Mouse (Mus musculus) spleen, postnatal 4 days (tissue): ENCODE data around the gene 4930558K02Rik.

Experiments used
- DNase-seq, 2 experiments: peaks; one replicate each; pipeline ENCODE4 v3.0.0; 2022; ENCODE audit warnings: low spot score in 2 of 2

The 4930558K02Rik gene

GRCm38 (mm10) chr1:161992389-161992788, 13.0 kb upstream of the 4930558K02Rik start:
- no peak for DNase-seq

GRCm38 (mm10) chr1:161991846-161992245, 12.4 kb upstream of the 4930558K02Rik start:
- no peak for DNase-seq

- DNase-seq: no peak
Measured at GRCm38 (mm10) chr1:161990684-161991578, 11.5 kb upstream of the 4930558K02Rik start.

- no peak for DNase-seq
Measured at GRCm38 (mm10) chr1:161983979-161984566, 4.6 kb upstream of the 4930558K02Rik start.

- DNase-seq: no peak
Measured at GRCm38 (mm10) chr1:161983451-161983850, 4.0 kb upstream of the 4930558K02Rik start.

GRCm38 (mm10) chr1:161980626-161981298, 1.3 kb upstream of the 4930558K02Rik start:
- DNase-seq: no peak

GRCm38 (mm10) chr1:161980046-161980445, 610 bp upstream of the 4930558K02Rik start:
- DNase-seq: no peak

- DNase-seq: no peak
Measured at GRCm38 (mm10) chr1:161978173-161978700, 1.2 kb downstream of the 4930558K02Rik start.

- no peak for DNase-seq
Measured at GRCm38 (mm10) chr1:161977331-161977730, 2.1 kb downstream of the 4930558K02Rik start.

- DNase-seq: peak; percentile 74 to 86
Measured at GRCm38 (mm10) chr1:161976255-161977182, 2.9 kb downstream of the 4930558K02Rik start.

- no peak for DNase-seq
Measured at GRCm38 (mm10) chr1:161972233-161972632, 7.2 kb downstream of the 4930558K02Rik start.

GRCm38 (mm10) chr1:161970874-161971273, 8.6 kb downstream of the 4930558K02Rik start:
- DNase-seq: peak in 1 of 2 experiments; percentile 55

- DNase-seq: peak; percentile 86 to 93
Measured at GRCm38 (mm10) chr1:161968589-161969407, 10.6 kb downstream of the 4930558K02Rik start, which contains the start of gene Pigc. TSS of gene Pigc (plus strand) at chr1:161969186.

- no peak for DNase-seq
Measured at GRCm38 (mm10) chr1:161967936-161968335, 11.5 kb downstream of the 4930558K02Rik start.

- DNase-seq: no peak
Measured at GRCm38 (mm10) chr1:161962465-161963377, 16.7 kb downstream of the 4930558K02Rik start.

- peak in 1 of 2 experiments; percentile 51 for DNase-seq
Measured at GRCm38 (mm10) chr1:161957964-161958950, 21.2 kb downstream of the 4930558K02Rik start.

- DNase-seq: peak in 1 of 2 experiments; percentile 56
Measured at GRCm38 (mm10) chr1:161955846-161956245, 23.6 kb downstream of the 4930558K02Rik start.

- DNase-seq: peak in 1 of 2 experiments; percentile 33
Measured at GRCm38 (mm10) chr1:161952599-161952998, 26.8 kb downstream of the 4930558K02Rik start.
